Mouse (Mus musculus) gastrocnemius, postnatal 4 days (tissue): ENCODE measurements around the gene Pex14. TPM values are rescaled to one million over a fixed set of nuclear protein-coding genes. Genes with fewer than 3 reads are reported as not detected.
"Not testable (repeated sequence)": the region's sequence is repeated elsewhere in the genome, so short reads cannot be mapped to it uniquely, and the experiment has no call there.

Source experiments
- DNase-seq, 2 experiments: peaks; one replicate each; pipeline ENCODE4 v3.0.0; 2021 to 2022; ENCODE audit warnings: low spot score in 2 of 2, mixed read lengths in 2 of 2
- long read RNA-seq, 2 experiments: library from polyadenylated mRNA; stranded (forward); transcript quantifications; one replicate each; pipeline ENCODE4 v2.0.0; 2021
- total RNA-seq, 2 experiments: library from RNA; stranded (reverse); gene quantifications; 2 replicates each; pipeline ENCODE4 v1.2.3; 2021

Pex14 gene
- 10 to 100 TPM; 29.0 to 30.3 TPM for total RNA-seq
- long read RNA-seq, experiment 1, transcript Pex14-201 (9 exons, 2,006 nt): major isoform, 96 of 110 reads
- long read RNA-seq, experiment 1, partial matches to known transcripts: 4 of 110 reads
- long read RNA-seq, experiment 1, other reads (novel, unspliced or antisense): 10 of 110 reads
- long read RNA-seq, experiment 2, transcript Pex14-201 (9 exons, 2,006 nt): major isoform, 104 of 120 reads
- long read RNA-seq, experiment 2, partial matches to known transcripts: 5 of 120 reads
- long read RNA-seq, experiment 2, other reads (novel, unspliced or antisense): 11 of 120 reads

- DNase-seq: peak; percentile 70 to 88
Measured at GRCm38 (mm10) chr4:149099369-149100017, at the start of gene Pex14. Pex14 (minus strand) TSS chr4:149099876.

DNA sequence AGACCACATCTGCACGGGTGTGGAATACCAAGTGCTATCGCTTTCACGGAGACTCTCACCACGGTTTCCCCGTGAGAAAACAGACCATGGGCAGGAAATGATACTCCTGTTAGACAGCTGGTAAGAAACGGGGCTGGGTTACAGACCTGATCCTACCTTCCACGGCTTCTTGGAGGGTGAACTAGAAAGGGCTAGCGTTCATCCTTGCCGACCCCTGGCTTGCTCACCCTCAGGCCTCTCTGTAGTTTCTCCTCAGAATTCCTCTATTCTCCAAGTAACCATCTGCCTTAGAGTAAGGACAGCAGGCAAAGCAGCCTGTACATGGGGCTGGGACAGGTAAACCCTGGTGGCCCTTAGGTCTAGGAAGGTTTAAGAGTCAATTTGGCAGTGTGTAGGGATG, 49.5 kb upstream of the Pex14 start:
- DNase-seq: no peak

GRCm38 (mm10) chr4:149148084-149148483, 48.4 kb upstream of the Pex14 start:
- no peak for DNase-seq

- DNase-seq: no peak
Measured at GRCm38 (mm10) chr4:149147528-149147927, 47.9 kb upstream of the Pex14 start.

GRCm38 (mm10) chr4:149145151-149145550, 45.5 kb upstream of the Pex14 start:
- DNase-seq: no peak

DNA sequence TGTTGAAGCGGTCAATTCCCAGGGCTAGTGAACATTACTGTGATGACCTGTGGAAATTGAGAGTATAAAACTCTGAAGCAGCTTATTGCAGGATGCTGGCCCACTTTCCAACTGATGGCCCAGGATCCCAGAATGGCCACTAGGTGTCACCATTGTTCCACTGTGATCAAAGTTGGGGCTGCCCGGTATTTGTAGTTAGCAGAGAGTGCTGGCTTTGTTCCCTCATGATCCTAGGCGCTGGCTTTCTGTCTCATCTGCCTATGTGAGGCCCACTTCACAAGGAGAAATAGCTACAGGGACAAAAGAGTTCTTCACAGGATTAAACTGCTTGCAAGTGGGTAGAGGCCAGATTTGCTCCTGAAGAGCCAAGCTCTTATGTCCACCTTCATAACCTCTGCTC, 44.8 kb upstream of the Pex14 start:
- DNase-seq: peak; percentile 68 to 77

GRCm38 (mm10) chr4:149143594-149143993, 43.9 kb upstream of the Pex14 start:
- DNase-seq: no peak

GRCm38 (mm10) chr4:149138515-149138914, 38.8 kb upstream of the Pex14 start:
- DNase-seq: no peak

DNA sequence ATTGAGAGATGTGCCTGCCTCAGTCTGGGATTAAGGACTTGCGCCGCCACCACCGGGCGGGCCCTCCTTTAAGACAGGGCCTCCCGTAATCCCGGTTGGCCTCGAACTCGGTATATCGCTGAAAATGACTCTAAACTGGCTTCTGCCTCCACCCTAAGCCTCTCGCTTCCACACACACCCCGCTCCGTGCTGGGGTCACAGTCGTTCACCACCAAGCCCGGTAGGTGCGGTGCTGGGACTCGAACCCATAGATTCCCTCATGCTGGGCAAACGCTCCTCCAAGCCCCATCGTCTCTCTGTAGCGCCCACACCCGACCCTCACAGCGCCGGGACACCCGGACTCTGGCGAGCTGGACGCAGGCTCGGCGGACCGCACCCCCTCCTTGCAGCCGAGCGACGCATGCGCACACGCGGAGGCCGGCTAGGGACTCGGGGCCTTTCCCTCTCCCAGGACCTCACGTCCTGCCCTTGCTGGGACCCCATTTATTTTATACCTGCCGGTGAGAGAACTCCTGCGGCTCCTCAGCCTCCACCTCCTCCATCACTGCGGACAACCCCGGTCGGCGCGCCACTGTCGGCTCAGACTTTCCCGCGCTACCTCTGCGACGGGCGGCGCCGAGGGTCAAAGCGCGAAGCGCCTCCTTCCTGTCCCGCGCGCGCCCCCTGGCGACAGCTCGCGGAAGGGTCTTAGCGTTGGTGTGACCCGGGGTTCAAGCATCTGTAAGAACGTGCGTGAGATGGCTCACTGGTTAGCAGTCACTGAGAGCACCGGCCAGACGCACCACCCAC, 37.5 kb upstream of the Pex14 start, which contains the start of gene Cenps:
Gene Cenps (minus strand): TSS at position 648 of the 789 bp plus-strand sequence.
- peak; percentile 86 to 93 for DNase-seq

DNA sequence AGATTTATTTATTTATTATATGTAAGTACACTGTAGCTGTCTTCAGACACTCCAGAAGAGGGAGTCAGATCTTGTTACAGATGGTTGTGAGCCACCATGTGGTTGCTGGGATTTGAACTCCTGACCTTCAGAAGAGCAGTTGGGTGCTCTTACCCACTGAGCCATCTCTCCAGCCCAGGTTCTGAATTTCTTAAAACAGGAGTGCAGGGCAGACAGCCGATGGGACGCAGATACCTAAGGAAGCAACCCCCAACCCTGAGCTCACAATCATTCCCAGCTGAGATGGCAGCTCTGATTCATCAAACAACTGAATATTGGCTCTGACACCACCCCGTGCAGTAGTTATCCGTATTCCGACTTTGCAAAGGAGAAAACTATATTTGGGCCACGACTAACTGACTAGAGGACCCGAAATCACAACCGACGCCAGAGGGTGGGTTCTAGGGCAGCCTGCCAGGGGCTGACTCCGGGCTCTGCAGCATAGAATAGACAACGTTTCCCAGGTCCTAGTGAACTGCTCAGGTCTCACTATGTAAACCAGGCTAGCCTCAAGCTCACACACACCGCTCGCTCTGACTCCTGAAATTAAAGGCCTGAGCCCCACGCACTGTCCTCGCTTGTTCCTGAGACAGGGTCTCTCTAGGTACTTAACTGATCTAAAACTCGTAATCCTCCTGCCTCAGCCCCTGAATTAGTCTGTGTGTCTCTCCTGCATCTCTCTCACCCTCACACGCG, 36.6 kb upstream of the Pex14 start:
- DNase-seq: no peak

DNA sequence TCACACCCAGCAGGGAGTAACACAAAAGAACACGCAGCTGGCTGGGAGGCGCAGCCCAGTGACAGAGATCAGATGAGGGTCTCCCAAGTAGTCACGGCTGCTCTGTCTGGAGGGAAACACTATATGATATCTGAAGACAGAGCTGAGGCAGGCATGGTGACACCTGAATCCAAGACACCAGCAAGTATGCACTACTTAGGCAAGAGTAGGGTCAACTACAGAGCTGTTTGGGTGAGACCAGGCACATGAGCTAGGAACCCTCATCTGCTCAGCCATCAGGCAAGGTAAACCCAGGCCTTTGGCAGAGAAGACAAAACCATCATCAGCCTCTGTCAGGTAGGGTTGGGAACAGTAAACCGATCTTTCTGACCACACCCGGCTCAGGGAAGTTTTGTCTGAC, 33.7 kb upstream of the Pex14 start:
- DNase-seq: no peak

DNA sequence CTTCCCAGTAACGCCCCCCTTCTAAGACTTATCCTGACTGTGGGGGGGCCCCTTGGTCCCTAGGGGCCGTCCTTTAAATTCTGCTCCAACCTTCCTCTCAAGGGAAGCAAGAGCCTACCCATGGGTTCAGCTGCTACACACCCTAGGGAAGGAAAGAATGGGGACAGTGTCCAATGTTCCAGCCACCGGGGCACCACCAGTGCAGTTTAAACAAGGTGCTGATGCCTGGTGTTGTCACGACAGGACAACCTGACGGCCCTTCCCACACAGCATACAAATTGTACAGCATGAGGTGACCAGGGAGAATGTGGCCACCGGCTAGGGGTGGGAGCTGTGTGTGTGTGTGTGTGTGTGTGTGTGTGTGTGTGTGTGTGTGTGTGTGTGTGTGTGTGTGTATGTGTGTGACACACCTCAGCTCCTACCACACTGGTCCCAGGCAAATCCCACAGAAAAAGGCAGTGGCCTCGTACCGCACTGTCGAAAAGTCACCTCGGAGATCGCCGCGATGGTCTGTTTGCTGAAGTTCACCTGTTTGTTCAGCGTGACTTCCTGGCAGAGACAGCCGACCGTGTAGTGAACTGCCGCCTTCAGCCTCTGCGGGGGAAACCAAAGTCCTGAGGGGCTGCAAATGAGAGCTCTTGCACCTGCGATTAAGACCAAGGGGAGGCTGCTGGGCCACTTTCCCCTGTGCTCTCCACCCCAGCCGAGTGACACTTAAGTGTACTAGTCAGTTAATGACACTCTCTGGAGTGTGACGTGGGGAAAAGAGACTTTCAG, 32.3 kb upstream of the Pex14 start:
- DNase-seq: no peak

DNA sequence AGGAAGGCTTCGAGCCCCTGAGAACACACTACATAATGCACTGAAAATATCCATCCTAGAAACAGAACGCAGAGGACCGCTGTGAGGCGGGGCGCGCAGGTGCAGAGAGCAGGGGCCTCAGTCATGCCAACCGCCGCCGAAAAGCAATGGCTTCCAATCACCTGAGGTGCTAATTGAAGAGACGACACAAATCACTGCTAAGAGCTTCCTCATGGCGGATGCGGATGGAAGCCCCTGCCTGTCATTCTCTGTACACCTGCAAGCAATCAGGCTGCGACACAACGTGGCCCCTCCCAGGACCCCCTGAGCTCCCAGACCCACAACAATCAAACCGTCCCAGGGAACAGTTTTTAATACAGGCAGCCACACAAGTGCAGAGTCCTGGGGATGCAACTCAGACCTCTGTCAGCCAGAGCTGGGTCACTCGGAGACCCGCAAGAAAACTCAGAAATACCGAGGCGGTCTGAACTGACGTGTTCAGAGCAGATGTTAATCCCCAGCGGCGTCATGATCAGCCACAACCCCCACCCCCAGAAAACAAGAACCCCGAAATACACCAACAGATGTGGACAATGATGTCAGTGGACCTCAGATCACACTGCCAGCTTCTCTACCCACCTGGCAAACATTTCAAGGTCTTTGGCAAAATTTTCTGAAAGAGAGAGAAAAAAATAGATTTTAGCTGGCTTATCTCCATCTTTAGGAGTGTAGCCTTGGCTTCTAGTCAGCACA, 31.5 kb upstream of the Pex14 start:
- DNase-seq: no peak

DNA sequence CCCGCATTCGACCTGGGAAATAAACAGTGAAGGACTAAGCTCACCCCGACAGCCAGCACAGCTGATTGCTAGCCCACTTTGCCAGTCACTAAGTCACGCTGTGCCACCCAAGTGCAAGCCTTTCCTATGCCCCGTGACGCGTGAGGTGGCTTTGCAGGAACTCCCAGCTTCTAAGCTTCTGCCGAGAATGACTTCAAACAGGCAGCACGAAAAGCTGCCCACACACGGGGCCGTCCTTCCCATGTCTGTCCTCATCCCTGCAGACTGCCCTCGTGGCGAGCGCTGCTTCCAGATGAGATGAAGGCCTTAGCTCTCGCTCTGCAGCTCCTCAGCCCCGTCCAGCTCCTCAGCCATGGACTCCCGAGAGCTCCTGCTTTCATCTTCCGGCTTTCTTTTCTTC, 28.8 kb upstream of the Pex14 start:
- no peak for DNase-seq

DNA sequence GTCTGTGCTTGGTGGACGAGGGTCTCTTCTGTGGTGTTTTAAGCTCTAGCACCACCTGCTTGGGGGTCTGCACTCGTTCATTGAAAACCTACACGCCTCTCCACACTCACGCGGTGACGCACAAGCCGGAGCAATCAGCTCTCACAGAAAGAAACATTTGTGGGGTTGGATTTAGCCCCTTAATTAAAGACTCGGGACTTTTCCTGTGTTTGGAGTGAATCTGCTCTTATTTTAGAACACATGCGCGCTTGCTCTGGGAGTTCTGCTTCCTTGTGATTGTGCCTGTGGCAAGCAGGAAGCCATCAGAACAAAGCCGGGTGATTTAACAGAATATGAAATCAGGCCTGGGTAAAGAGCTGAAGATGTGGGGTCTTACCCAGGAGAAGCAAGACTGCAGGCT, 27.0 kb upstream of the Pex14 start, which contains the start of gene Cort:
Gene Cort (minus strand): TSS at position 101 of the 400 bp plus-strand sequence.
- DNase-seq: no peak

DNA sequence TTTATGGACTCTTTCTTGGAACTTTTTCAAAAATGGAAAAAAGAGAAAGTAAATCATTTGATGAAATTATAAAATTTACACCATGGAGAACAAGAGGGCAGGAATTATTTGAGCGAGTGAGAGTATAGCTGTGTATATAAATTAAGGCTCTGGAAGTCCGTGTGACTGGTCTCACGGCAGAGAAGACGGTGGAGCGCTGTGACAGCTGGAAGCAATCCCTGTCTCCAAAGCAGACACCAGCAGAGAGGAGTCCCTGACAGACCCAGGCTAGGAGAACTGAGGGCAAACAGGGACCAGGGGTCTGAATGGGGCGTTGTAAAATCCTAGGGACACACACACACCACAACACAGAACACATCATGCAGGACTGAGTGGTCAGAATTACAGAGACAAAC, 26.4 kb upstream of the Pex14 start:
- no peak for DNase-seq

DNA sequence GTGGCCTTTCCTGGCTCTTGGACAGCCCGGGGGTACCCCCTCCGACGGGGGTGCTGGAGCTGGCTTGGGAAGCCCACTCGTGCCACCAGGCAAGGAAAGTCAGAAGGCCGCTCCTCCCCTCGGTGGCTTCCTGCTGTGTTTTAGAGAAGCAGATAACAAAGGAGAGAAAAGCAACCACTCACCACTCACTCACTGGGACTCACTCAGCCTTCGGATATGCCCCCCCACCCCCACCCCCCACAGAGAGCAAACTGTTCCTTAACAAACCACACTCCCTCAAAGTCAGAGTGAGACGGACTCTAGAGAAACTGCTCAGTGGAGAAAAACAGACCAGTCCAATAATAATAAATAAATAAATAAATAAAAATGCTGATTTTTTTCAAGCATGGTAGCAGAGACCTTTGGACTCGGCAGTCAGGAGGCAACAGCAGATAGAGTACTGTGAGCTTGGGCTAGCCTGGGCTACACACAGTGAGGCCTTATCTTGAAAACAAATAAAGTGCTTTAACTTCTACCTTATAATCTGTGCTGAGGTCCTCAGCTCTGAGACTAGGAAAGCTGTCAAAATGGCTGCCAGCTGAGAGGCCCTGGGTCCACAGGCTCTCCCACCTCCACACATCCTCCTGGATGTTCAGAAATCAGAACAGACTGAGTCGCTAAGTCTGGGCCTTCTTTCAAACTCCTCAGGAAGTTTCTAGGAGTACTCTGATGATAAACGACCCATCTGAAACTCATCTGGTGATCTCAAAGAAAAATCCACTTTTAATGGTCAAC, 25.9 kb upstream of the Pex14 start:
- no peak for DNase-seq

- no peak for DNase-seq
Measured at GRCm38 (mm10) chr4:149123432-149123831, 23.8 kb upstream of the Pex14 start.

- not testable (repeated sequence) for DNase-seq
Measured at GRCm38 (mm10) chr4:149119978-149120562, 20.4 kb upstream of the Pex14 start.
